Mouse (Mus musculus): ENCODE data around the gene Dffa. TPM values are rescaled to one million over a fixed set of nuclear protein-coding genes. Genes with fewer than 3 reads are reported as not detected.

The Dffa gene
- 21.0 and 29.3 TPM in 2 replicates for polyA plus RNA-seq (2014; fragmentation: Nextera tagmentation; extraction: Ambion mirVana)

DNA sequence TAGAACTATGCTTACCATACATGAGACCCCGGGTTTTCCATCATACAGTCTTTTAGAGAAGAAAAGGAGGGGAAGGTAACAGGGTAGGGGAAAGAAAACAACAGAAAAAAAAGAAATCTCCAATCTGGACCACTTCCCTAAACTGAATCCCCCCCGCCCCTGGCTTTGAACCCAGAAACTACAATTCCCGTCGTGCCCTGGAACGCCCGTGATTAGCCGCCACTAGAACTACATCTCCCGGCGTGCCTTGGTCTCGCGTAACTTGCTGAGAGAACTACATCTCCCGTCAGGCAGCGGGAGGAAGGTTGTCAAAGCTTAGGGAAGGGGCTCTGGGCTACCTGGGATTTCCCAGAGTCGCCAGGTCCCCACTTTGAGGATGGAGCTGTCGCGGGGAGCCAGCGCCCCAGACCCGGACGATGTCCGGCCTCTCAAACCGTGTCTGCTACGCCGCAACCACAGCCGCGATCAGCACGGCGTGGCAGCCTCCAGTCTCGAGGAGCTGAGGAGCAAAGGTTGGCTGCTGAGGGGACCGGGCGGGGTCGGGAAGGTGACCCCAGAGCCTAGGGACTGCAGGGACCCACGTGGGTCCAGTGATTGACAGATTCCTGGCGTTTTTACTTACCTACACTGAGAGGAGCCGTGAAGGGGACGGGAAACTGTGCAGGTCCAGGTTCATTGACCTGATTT lies at the start of gene Dffa:
Gene Dffa, plus strand, starts transcription at position 272 of the 687 bp plus-strand sequence.
- peak within 1 kb of the TSS; percentile 93 for H3K4me2 ChIP-seq (replicated peaks; ENCODE audit: low read depth, low read length)
- no peaks in the 10 kb centered on the region for H3K27me3 ChIP-seq (ENCODE audit: control insufficient read depth, insufficient read depth, low read length)
- H3K4me1 ChIP-seq (ENCODE audit: control insufficient read depth, insufficient read depth, low read length), result peaks cover 8% of the 10 kb centered on the region
- no peaks in the 10 kb centered on the region for H3K9me3 ChIP-seq (ENCODE audit: control insufficient read depth, low read length)
- under 1% methylated on average over 35 of the region's 35 CpGs for WGBS
- H3K4me3 ChIP-seq (ENCODE audit: low read length), result peak within 1 kb of the TSS; percentile 87
- H3K36me3 ChIP-seq (ENCODE audit: control insufficient read depth, insufficient read depth, low read length), result peaks cover 6% of the 10 kb centered on the region
- peak; percentile 86 for ATAC-seq (ENCODE audit: low FRiP score, low TSS enrichment)
- peak within 1 kb of the TSS; percentile 82 for H3K9ac ChIP-seq (ENCODE audit: low read depth, low read length)
- H3K27ac ChIP-seq (ENCODE audit: low read depth, low read length), result no peak within 1 kb of the TSS

DNA sequence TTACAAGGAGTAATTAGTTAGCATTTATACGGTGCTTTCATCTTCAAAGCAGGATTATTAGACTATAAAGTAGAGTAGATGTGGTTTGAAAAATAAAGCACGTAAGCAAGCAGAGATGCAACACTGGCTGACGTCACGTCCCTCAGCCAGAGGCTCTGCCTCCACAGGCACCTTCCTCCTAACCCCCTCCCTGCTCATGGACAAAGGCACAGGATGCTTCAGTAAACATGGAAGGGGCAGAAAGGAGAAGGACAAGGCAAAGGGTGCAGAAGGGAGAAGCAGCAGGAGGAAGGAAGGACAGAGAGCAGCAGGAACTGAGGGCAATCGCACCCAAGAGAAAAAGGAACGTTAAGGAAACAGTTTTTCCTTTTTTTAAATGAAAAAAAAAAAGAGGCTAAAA lies 48.1 kb upstream of the Dffa start:
- no peak overlapping the region for H3K27ac ChIP-seq (ENCODE audit: low read depth, low read length)
- 55% methylated on average over 6 of the region's 6 CpGs for WGBS
- no peak overlapping the region for H3K4me2 ChIP-seq (replicated peaks; ENCODE audit: low read depth, low read length)
- no peak for ATAC-seq (ENCODE audit: low FRiP score, low TSS enrichment)
- no peak overlapping the region for H3K4me3 ChIP-seq (ENCODE audit: low read length)
- no peaks in the 10 kb centered on the region for H3K27me3 ChIP-seq (ENCODE audit: control insufficient read depth, insufficient read depth, low read length)
- H3K36me3 ChIP-seq (ENCODE audit: control insufficient read depth, insufficient read depth, low read length), result no peaks in the 10 kb centered on the region
- no peaks in the 10 kb centered on the region for H3K9me3 ChIP-seq (ENCODE audit: control insufficient read depth, low read length)
- H3K4me1 ChIP-seq (ENCODE audit: control insufficient read depth, insufficient read depth, low read length), result peaks cover 34% of the 10 kb centered on the region
- H3K9ac ChIP-seq (ENCODE audit: low read depth, low read length), result no peak overlapping the region

DNA sequence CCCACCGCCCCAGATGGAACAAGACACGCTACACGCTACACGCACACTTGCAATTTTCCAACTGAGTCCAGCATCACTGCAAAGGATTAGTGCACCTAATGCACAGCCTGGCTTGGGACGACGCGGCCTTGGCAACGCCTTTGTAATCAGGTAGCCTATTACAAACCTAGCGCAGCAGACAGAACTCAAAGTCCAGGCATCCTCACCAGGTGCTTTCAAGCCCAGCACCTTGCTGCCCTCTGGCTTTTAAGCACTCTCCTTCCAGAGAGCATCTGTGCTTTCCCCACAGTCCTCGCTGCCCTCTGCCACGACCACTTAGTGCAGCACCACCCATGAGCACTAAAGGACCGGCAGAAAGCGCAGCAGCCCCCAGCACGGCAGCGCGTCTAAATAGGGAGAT lies 47.0 kb upstream of the Dffa start:
- H3K4me1 ChIP-seq (ENCODE audit: control insufficient read depth, insufficient read depth, low read length), result peaks cover 43% of the 10 kb centered on the region
- no peak overlapping the region for H3K4me3 ChIP-seq (ENCODE audit: low read length)
- no peaks in the 10 kb centered on the region for H3K9me3 ChIP-seq (ENCODE audit: control insufficient read depth, low read length)
- no peaks in the 10 kb centered on the region for H3K36me3 ChIP-seq (ENCODE audit: control insufficient read depth, insufficient read depth, low read length)
- ATAC-seq (ENCODE audit: low FRiP score, low TSS enrichment), result no peak
- H3K9ac ChIP-seq (ENCODE audit: low read depth, low read length), result no peak overlapping the region
- no peak overlapping the region for H3K4me2 ChIP-seq (replicated peaks; ENCODE audit: low read depth, low read length)
- H3K27me3 ChIP-seq (ENCODE audit: control insufficient read depth, insufficient read depth, low read length), result no peaks in the 10 kb centered on the region
- WGBS, result 70% methylated on average over 16 of the region's 16 CpGs
- H3K27ac ChIP-seq (ENCODE audit: low read depth, low read length), result no peak overlapping the region

GRCm38 (mm10) chr4:149057470-149057869 lies 46.5 kb upstream of the Dffa start:
- Histone ChIP-seq H3K27me3 (ENCODE audit: control insufficient read depth, insufficient read depth, low read length) (no peaks in the 10 kb centered on the region), H3K36me3 (ENCODE audit: control insufficient read depth, insufficient read depth, low read length) (no peaks in the 10 kb centered on the region), H3K9ac (ENCODE audit: low read depth, low read length) (no peak overlapping the region), H3K9me3 (ENCODE audit: control insufficient read depth, low read length) (no peaks in the 10 kb centered on the region), H3K4me2 (replicated peaks; ENCODE audit: low read depth, low read length) (no peak overlapping the region; the same call in 1 of the 2 replicates), H3K27ac (ENCODE audit: low read depth, low read length) (no peak overlapping the region), H3K4me1 (ENCODE audit: control insufficient read depth, insufficient read depth, low read length) (peaks cover 48% of the 10 kb centered on the region), H3K4me3 (ENCODE audit: low read length) (no peak overlapping the region)
- 0 out of 2 replicates have a peak, but pooled peaks have one; percentile 2 for ATAC-seq (ENCODE audit: low FRiP score, low TSS enrichment)
- 16% methylated on average over 14 of the region's 14 CpGs for whole genome bisulfite sequencing

GRCm38 (mm10) chr4:149058298-149058697 lies 45.6 kb upstream of the Dffa start:
- Histone ChIP-seq H3K9ac (ENCODE audit: low read depth, low read length) (no peak overlapping the region), H3K27ac (ENCODE audit: low read depth, low read length) (no peak overlapping the region), H3K4me2 (replicated peaks; ENCODE audit: low read depth, low read length) (no peak overlapping the region), H3K9me3 (ENCODE audit: control insufficient read depth, low read length) (no peaks in the 10 kb centered on the region), H3K36me3 (ENCODE audit: control insufficient read depth, insufficient read depth, low read length) (no peaks in the 10 kb centered on the region), H3K4me3 (ENCODE audit: low read length) (no peak overlapping the region), H3K4me1 (ENCODE audit: control insufficient read depth, insufficient read depth, low read length) (peaks cover 57% of the 10 kb centered on the region), H3K27me3 (ENCODE audit: control insufficient read depth, insufficient read depth, low read length) (no peaks in the 10 kb centered on the region)
- no peak for ATAC-seq (ENCODE audit: low FRiP score, low TSS enrichment)
- 44% methylated on average over 7 of the region's 7 CpGs for WGBS

- no peak for ATAC-seq (ENCODE audit: low FRiP score, low TSS enrichment)
- no peak overlapping the region for H3K4me2 ChIP-seq (replicated peaks; ENCODE audit: low read depth, low read length)
- no peak overlapping the region for H3K4me3 ChIP-seq (ENCODE audit: low read length)
- H3K36me3 ChIP-seq (ENCODE audit: control insufficient read depth, insufficient read depth, low read length), result no peaks in the 10 kb centered on the region
- 90% methylated on average over 9 of the region's 9 CpGs for WGBS
- peaks cover 56% of the 10 kb centered on the region for H3K4me1 ChIP-seq (ENCODE audit: control insufficient read depth, insufficient read depth, low read length)
- H3K9ac ChIP-seq (ENCODE audit: low read depth, low read length), result no peak overlapping the region
- no peak overlapping the region for H3K27ac ChIP-seq (ENCODE audit: low read depth, low read length)
- H3K27me3 ChIP-seq (ENCODE audit: control insufficient read depth, insufficient read depth, low read length), result 0 out of 2 replicates have a peak, but pooled peaks cover under 1% of the 10 kb centered on the region
- no peaks in the 10 kb centered on the region for H3K9me3 ChIP-seq (ENCODE audit: control insufficient read depth, low read length)
Measured at GRCm38 (mm10) chr4:149059713-149060112, 44.2 kb upstream of the Dffa start.

- no peaks in the 10 kb centered on the region for H3K36me3 ChIP-seq (ENCODE audit: control insufficient read depth, insufficient read depth, low read length)
- 54% methylated on average over 14 of the region's 14 CpGs for WGBS
- H3K27ac ChIP-seq (ENCODE audit: low read depth, low read length), result no peak overlapping the region
- peak overlapping the region; percentile 28; the same call in 1 of the 2 replicates for H3K9ac ChIP-seq (ENCODE audit: low read depth, low read length)
- H3K27me3 ChIP-seq (ENCODE audit: control insufficient read depth, insufficient read depth, low read length), result 0 out of 2 replicates have a peak, but pooled peaks cover 2% of the 10 kb centered on the region
- H3K9me3 ChIP-seq (ENCODE audit: control insufficient read depth, low read length), result no peaks in the 10 kb centered on the region
- no peak overlapping the region for H3K4me3 ChIP-seq (ENCODE audit: low read length)
- H3K4me2 ChIP-seq (replicated peaks; ENCODE audit: low read depth, low read length), result no peak overlapping the region
- no peak for ATAC-seq (ENCODE audit: low FRiP score, low TSS enrichment)
- peaks cover 50% of the 10 kb centered on the region for H3K4me1 ChIP-seq (ENCODE audit: control insufficient read depth, insufficient read depth, low read length)
Measured at GRCm38 (mm10) chr4:149060621-149061431, 43.1 kb upstream of the Dffa start.

- 73% methylated on average over 13 of the region's 13 CpGs for WGBS
- Histone ChIP-seq H3K36me3 (ENCODE audit: control insufficient read depth, insufficient read depth, low read length) (no peaks in the 10 kb centered on the region), H3K4me3 (ENCODE audit: low read length) (no peak overlapping the region), H3K9ac (ENCODE audit: low read depth, low read length) (no peak overlapping the region; the same call in 1 of the 2 replicates), H3K27me3 (ENCODE audit: control insufficient read depth, insufficient read depth, low read length) (0 out of 2 replicates have a peak, but pooled peaks cover 2% of the 10 kb centered on the region), H3K4me1 (ENCODE audit: control insufficient read depth, insufficient read depth, low read length) (peaks cover 49% of the 10 kb centered on the region), H3K27ac (ENCODE audit: low read depth, low read length) (no peak overlapping the region), H3K4me2 (replicated peaks; ENCODE audit: low read depth, low read length) (no peak overlapping the region), H3K9me3 (ENCODE audit: control insufficient read depth, low read length) (no peaks in the 10 kb centered on the region)
- ATAC-seq (ENCODE audit: low FRiP score, low TSS enrichment), result no peak
Measured at GRCm38 (mm10) chr4:149061432-149061718, 42.6 kb upstream of the Dffa start.
